Mouse (Mus musculus) heart, embryonic 15.5 days (tissue): Measurements from ENCODE around the gene Aif1. TPM values are rescaled to one million over a fixed set of nuclear protein-coding genes. Genes with fewer than 3 reads are reported as not detected.

Source experiments
- ATAC-seq: fragments of 200-750 bp; cut with Nextera tagmentation; replicated peaks from 2 replicates; pipeline ENCODE4 v1.8.0; 2017; ENCODE audit warnings: low read depth, moderate TSS enrichment; ENCODE audit not compliant: insufficient number of reproducible peaks, insufficient read depth, low FRiP score
- H3K27ac ChIP-seq: fragments of 300-500 bp; sonication (generic); 2 replicates; pipeline ENCODE4 v1.5.1; 2015; ENCODE audit warnings: mild to moderate bottlenecking, inconsistent platforms
- H3K27me3 ChIP-seq: fragments of 300-500 bp; sonication (generic); 2 replicates; pipeline ENCODE4 v1.6.1; 2015; ENCODE audit warnings: inconsistent platforms
- H3K36me3 ChIP-seq: fragments of 300-500 bp; sonication (generic); 2 replicates; pipeline ENCODE4 v1.6.1; 2015; ENCODE audit warnings: mild to moderate bottlenecking, inconsistent platforms
- H3K4me1 ChIP-seq: fragments of 300-500 bp; sonication (generic); replicated peaks from 2 replicates; pipeline ENCODE4 v1.6.1; 2015; ENCODE audit warnings: inconsistent platforms
- H3K4me2 ChIP-seq: fragments of 300-500 bp; sonication (generic); 2 replicates; pipeline ENCODE4 v1.6.1; 2015; ENCODE audit warnings: inconsistent platforms, mild to moderate bottlenecking, moderate library complexity
- H3K4me3 ChIP-seq: fragments of 300-500 bp; sonication (generic); 2 replicates; pipeline ENCODE4 v1.5.1; 2015; ENCODE audit warnings: mild to moderate bottlenecking, inconsistent platforms
- H3K9ac ChIP-seq: fragments of 300-500 bp; sonication (generic); 2 replicates; pipeline ENCODE4 v1.6.1; 2015; ENCODE audit warnings: mild to moderate bottlenecking, inconsistent platforms
- H3K9me3 ChIP-seq: fragments of 300-500 bp; sonication (generic); replicated peaks from 2 replicates; pipeline ENCODE4 v1.6.1; 2016; ENCODE audit warnings: inconsistent platforms
- WGBS: fragments of 180-500 bp; shearing (Covaris S2); methylation state at CpG from one replicate; pipeline ENCODE4 v1.1.7; 2015; ENCODE audit warnings: mixed read lengths; 5-methylcytosine and 5-hydroxymethylcytosine counted together
- polyA plus RNA-seq: library from polyadenylated mRNA; unstranded; fragments of >200 nt; fragmentation: Nextera tagmentation; extraction: Ambion mirVana; gene quantifications from 2 replicates; pipeline ENCODE4 v1.2.1, GENCODE M21; 2015

Aif1 gene
- polyA plus RNA-seq = 7.5 and 9.6 TPM in 2 replicates

- no peaks in the 10 kb centered on the region for H3K36me3 ChIP-seq
- no peaks in the 10 kb centered on the region for H3K27me3 ChIP-seq
- ATAC-seq = no peak
- no peak within 1 kb of the TSS for H3K4me2 ChIP-seq
- no peak within 1 kb of the TSS for H3K9ac ChIP-seq
- no peak within 1 kb of the TSS for H3K27ac ChIP-seq
- WGBS = 74% methylated on average over 2 of the region's 2 CpGs
- no peaks in the 10 kb centered on the region for H3K9me3 ChIP-seq
- no peak within 1 kb of the TSS for H3K4me3 ChIP-seq
- H3K4me1 ChIP-seq = 0 out of 2 replicates have a peak, but pooled peaks cover 5% of the 10 kb centered on the region
Observed at GRCm38 (mm10) chr17:35175968-35176367, at the start of gene Aif1. TSS of gene Aif1 (minus strand) at chr17:35176068.

- Histone ChIP-seq H3K27me3 (no peaks in the 10 kb centered on the region), H3K4me3 (no peak overlapping the region), H3K27ac (no peak overlapping the region), H3K4me2 (no peak overlapping the region), H3K9ac (no peak overlapping the region), H3K36me3 (peaks cover 37% of the 10 kb centered on the region), H3K4me1 (peaks cover 14% of the 10 kb centered on the region), H3K9me3 (no peaks in the 10 kb centered on the region)
- WGBS = 90% methylated on average over 5 of the region's 5 CpGs
- ATAC-seq = no peak
Observed at GRCm38 (mm10) chr17:35225456-35225855, 49.6 kb upstream of the Aif1 start.

- peaks cover 36% of the 10 kb centered on the region for H3K36me3 ChIP-seq
- WGBS = 99% methylated on average over 4 of the region's 4 CpGs
- peaks cover 22% of the 10 kb centered on the region for H3K4me1 ChIP-seq
- no peaks in the 10 kb centered on the region for H3K27me3 ChIP-seq
- no peak overlapping the region for H3K27ac ChIP-seq
- H3K4me3 ChIP-seq = no peak overlapping the region
- H3K9ac ChIP-seq = no peak overlapping the region
- H3K9me3 ChIP-seq = no peaks in the 10 kb centered on the region
- no peak for ATAC-seq
- H3K4me2 ChIP-seq = no peak overlapping the region
Observed at GRCm38 (mm10) chr17:35224641-35225040, 48.8 kb upstream of the Aif1 start.

- WGBS = 51% methylated on average over 6 of the region's 6 CpGs
Observed at GRCm38 (mm10) chr17:35222299-35222698, 46.4 kb upstream of the Aif1 start.

GRCm38 (mm10) chr17:35220156-35220952 lies 44.5 kb upstream of the Aif1 start, which contains the start of gene Gm16181:
TSS of gene Gm16181 (plus strand) at chr17:35220834.
- Histone ChIP-seq H3K9ac (no peak within 1 kb of the TSS), H3K27me3 (no peaks in the 10 kb centered on the region), H3K36me3 (peaks cover 11% of the 10 kb centered on the region; the same call in 1 of the 2 replicates), H3K4me1 (peaks cover 28% of the 10 kb centered on the region), H3K9me3 (no peaks in the 10 kb centered on the region), H3K4me2 (no peak within 1 kb of the TSS), H3K27ac (peak within 1 kb of the TSS; percentile 60), H3K4me3 (no peak within 1 kb of the TSS)
- WGBS = 66% methylated on average over 28 of the region's 28 CpGs
- no peak for ATAC-seq

More at GRCm38 (mm10) chr17:35222299-35222698, 46.4 kb upstream of the Aif1 start:
- H3K36me3 ChIP-seq = peaks cover 16% of the 10 kb centered on the region; the same call in 1 of the 2 replicates
- H3K27me3 ChIP-seq = no peaks in the 10 kb centered on the region
- no peak overlapping the region for H3K4me3 ChIP-seq
- no peak overlapping the region for H3K4me2 ChIP-seq
- no peak overlapping the region for H3K9ac ChIP-seq
- no peak for ATAC-seq
- peaks cover 34% of the 10 kb centered on the region for H3K4me1 ChIP-seq
- no peaks in the 10 kb centered on the region for H3K9me3 ChIP-seq
- peak overlapping the region; percentile 39 for H3K27ac ChIP-seq

- Histone ChIP-seq H3K4me3 (no peak overlapping the region), H3K4me2 (no peak overlapping the region), H3K27me3 (no peaks in the 10 kb centered on the region), H3K9me3 (no peaks in the 10 kb centered on the region), H3K4me1 (peaks cover 29% of the 10 kb centered on the region), H3K36me3 (peaks cover 6% of the 10 kb centered on the region; the same call in 1 of the 2 replicates), H3K9ac (no peak overlapping the region), H3K27ac (peak overlapping the region; percentile 58)
- ATAC-seq = no peak
- 54% methylated on average over 6 of the region's 6 CpGs for WGBS
Observed at GRCm38 (mm10) chr17:35219601-35220041, 43.8 kb upstream of the Aif1 start.

- Histone ChIP-seq H3K4me3 (no peak overlapping the region), H3K4me2 (peak overlapping the region; percentile 33), H3K9ac (no peak overlapping the region), H3K4me1 (peaks cover 32% of the 10 kb centered on the region), H3K36me3 (peaks cover 6% of the 10 kb centered on the region; the same call in 1 of the 2 replicates), H3K27ac (peak overlapping the region; percentile 58), H3K27me3 (no peaks in the 10 kb centered on the region), H3K9me3 (no peaks in the 10 kb centered on the region)
- ATAC-seq = peak; percentile 72
- WGBS = 56% methylated on average over 18 of the region's 18 CpGs
Observed at GRCm38 (mm10) chr17:35218516-35219193, 42.8 kb upstream of the Aif1 start.

GRCm38 (mm10) chr17:35213071-35213470 lies 37.2 kb upstream of the Aif1 start:
- no peaks in the 10 kb centered on the region for H3K36me3 ChIP-seq
- H3K4me2 ChIP-seq = no peak overlapping the region
- no peak for ATAC-seq
- H3K9me3 ChIP-seq = no peaks in the 10 kb centered on the region
- H3K4me1 ChIP-seq = 0 out of 2 replicates have a peak, but pooled peaks cover 4% of the 10 kb centered on the region
- no peak overlapping the region for H3K9ac ChIP-seq
- no peak overlapping the region for H3K4me3 ChIP-seq
- WGBS = 86% methylated on average over 5 of the region's 5 CpGs
- H3K27ac ChIP-seq = no peak overlapping the region
- H3K27me3 ChIP-seq = no peaks in the 10 kb centered on the region

- no peak for ATAC-seq
- Histone ChIP-seq H3K36me3 (no peaks in the 10 kb centered on the region), H3K9ac (no peak overlapping the region), H3K4me1 (0 out of 2 replicates have a peak, but pooled peaks cover 4% of the 10 kb centered on the region), H3K4me2 (no peak overlapping the region), H3K27me3 (peaks cover 5% of the 10 kb centered on the region; the same call in 1 of the 2 replicates), H3K4me3 (no peak overlapping the region), H3K27ac (no peak overlapping the region), H3K9me3 (no peaks in the 10 kb centered on the region)
- WGBS = 61% methylated on average over 3 of the region's 3 CpGs
Observed at GRCm38 (mm10) chr17:35210593-35210992, 34.7 kb upstream of the Aif1 start.

- H3K4me1 ChIP-seq = peaks cover 7% of the 10 kb centered on the region; the same call in 1 of the 2 replicates
- no peak overlapping the region for H3K9ac ChIP-seq
- peaks cover 11% of the 10 kb centered on the region for H3K27me3 ChIP-seq
- 59% methylated on average over 12 of the region's 12 CpGs for WGBS
- H3K9me3 ChIP-seq = no peaks in the 10 kb centered on the region
- no peak overlapping the region for H3K27ac ChIP-seq
- H3K36me3 ChIP-seq = no peaks in the 10 kb centered on the region
- H3K4me2 ChIP-seq = no peak overlapping the region
- no peak for ATAC-seq
- H3K4me3 ChIP-seq = no peak overlapping the region
Observed at GRCm38 (mm10) chr17:35209785-35210535, 34.1 kb upstream of the Aif1 start.

GRCm38 (mm10) chr17:35205380-35205769 lies 29.5 kb upstream of the Aif1 start:
- H3K9me3 ChIP-seq = no peaks in the 10 kb centered on the region
- WGBS = 48% methylated on average over 10 of the region's 10 CpGs
- H3K4me2 ChIP-seq = peak overlapping the region; percentile 16; the same call in 1 of the 2 replicates
- peaks cover 6% of the 10 kb centered on the region; the same call in 1 of the 2 replicates for H3K4me1 ChIP-seq
- no peaks in the 10 kb centered on the region for H3K36me3 ChIP-seq
- no peak for ATAC-seq
- peaks cover 52% of the 10 kb centered on the region for H3K27me3 ChIP-seq
- no peak overlapping the region for H3K27ac ChIP-seq
- no peak overlapping the region for H3K4me3 ChIP-seq
- no peak overlapping the region for H3K9ac ChIP-seq
